Mouse (Mus musculus) inflammation-experienced regulatory T-cells, adult 6 months (primary cell): ENCODE measurements around the gene Olfr723. TPM values are rescaled to one million over a fixed set of nuclear protein-coding genes. Genes with fewer than 3 reads are reported as not detected.
"Not testable (repeated sequence)": the region's sequence is repeated elsewhere in the genome, so short reads cannot be mapped to it uniquely, and the experiment has no call there.

Experiments used
- ATAC-seq: one replicate; pipeline ENCODE4 v1.8.0; 2017
- polyA plus RNA-seq, 3 experiments: library from polyadenylated mRNA; unstranded; fragments of 100-300 nt; shearing (Covaris generic); gene quantifications; one replicate each; pipeline ENCODE4 v1.2.1; 2017

Olfr723 gene
- not detected for polyA plus RNA-seq

GRCm38 (mm10) chr14:49931687-49932086 lies at the start of gene Olfr723:
Gene Olfr723 (minus strand): TSS chr14:49931787.
- not testable (repeated sequence) for ATAC-seq

GRCm38 (mm10) chr14:49963174-49963573 lies 31.6 kb upstream of the Olfr723 start, which contains the start of gene Olfr724:
Gene Olfr724 (minus strand): TSS chr14:49963274.
- ATAC-seq, result not testable (repeated sequence)

- ATAC-seq, result no peak
Measured at GRCm38 (mm10) chr14:49955890-49956289, 24.3 kb upstream of the Olfr723 start.

GRCm38 (mm10) chr14:49901899-49902298 lies 29.7 kb downstream of the Olfr723 start, which contains the start of gene Olfr722:
Gene Olfr722 (minus strand): TSS chr14:49901999.
- no peak for ATAC-seq

Other genes with a start within 250 kb of the Olfr723 start
- not detected for gene Armh4, start 148.4 kb downstream of the Olfr723 start, polyA plus RNA-seq
- gene Olfr722, start 29.8 kb downstream of the Olfr723 start, polyA plus RNA-seq, result not detected
- gene Olfr724, start 31.5 kb upstream of the Olfr723 start, polyA plus RNA-seq, result not detected
- gene Olfr725, start 108.6 kb upstream of the Olfr723 start, polyA plus RNA-seq, result not detected
- gene Olfr726, start 159.2 kb upstream of the Olfr723 start, polyA plus RNA-seq, result not detected
- gene Olfr727, start 191.4 kb upstream of the Olfr723 start, polyA plus RNA-seq, result under 1 TPM in 1 of 3 experiments, not detected in 2; 0.28 TPM
- gene Olfr728, start 210.9 kb upstream of the Olfr723 start, polyA plus RNA-seq, result not detected
- not detected for gene Olfr729, start 221.1 kb upstream of the Olfr723 start, polyA plus RNA-seq